Mouse (Mus musculus) left cerebral cortex, adult 11 months (tissue): ENCODE data around the gene Acot8.
"Not testable (repeated sequence)": the region's sequence is repeated elsewhere in the genome, so short reads cannot be mapped to it uniquely, and the experiment has no call there.

Experiments used
- DNase-seq: peaks from one replicate; pipeline ENCODE4 v3.0.0; 2022; ENCODE audit warnings: low spot score

Gene Acot8

GRCm38 (mm10) chr2:164813557-164813956, 8.9 kb upstream of the Acot8 start:
- DNase-seq, result no peak

- DNase-seq, result no peak
Observed at GRCm38 (mm10) chr2:164806614-164807013, 1.9 kb upstream of the Acot8 start.

DNA sequence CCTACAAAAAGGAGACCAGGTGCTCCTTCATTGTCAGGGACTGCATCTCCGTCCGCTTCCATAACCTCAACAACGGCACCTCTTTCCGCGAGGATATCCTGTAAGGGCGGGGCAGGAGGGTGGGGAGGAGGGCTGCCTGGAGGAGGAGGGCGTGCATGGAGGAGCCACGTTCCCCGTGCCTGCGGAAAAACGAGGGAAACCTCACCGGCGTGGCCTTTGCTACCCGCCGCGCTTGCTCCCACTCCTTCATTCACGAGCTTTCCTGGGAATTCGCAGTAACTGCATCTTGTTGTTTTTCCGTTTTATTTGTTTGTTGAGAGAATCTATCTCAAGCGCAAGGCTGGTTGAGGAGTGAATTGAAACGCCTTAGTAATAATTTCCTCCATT, 643 bp upstream of the Acot8 start:
- no peak for DNase-seq

DNA sequence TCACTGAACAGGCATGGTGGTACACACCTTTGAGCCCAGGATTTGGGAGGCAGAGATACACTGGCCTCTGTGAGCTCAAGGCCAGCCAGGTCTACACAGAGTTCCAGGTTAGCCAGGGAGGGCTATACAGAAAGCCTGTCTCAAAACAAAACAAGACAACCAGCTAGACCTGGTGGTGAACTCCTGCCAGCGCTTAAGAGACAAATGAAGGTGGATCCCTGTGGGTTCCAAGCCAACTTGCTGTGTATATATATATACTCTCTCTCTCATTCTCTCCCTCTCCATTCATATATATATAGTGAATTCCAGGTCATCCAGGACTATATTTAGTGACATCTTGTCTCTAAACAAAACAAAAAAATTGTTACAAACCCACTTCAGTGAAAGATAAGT, 765 bp downstream of the Acot8 start:
- no peak for DNase-seq

GRCm38 (mm10) chr2:164803201-164803920, 1.3 kb downstream of the Acot8 start:
- DNase-seq, result no peak

GRCm38 (mm10) chr2:164800252-164801004, 4.3 kb downstream of the Acot8 start:
- DNase-seq, result no peak

GRCm38 (mm10) chr2:164798554-164798953, 6.1 kb downstream of the Acot8 start:
- not testable (repeated sequence) for DNase-seq

GRCm38 (mm10) chr2:164795868-164796267, 8.8 kb downstream of the Acot8 start:
- no peak for DNase-seq

- DNase-seq, result peak; percentile 66
Observed at GRCm38 (mm10) chr2:164794293-164794692, 10.4 kb downstream of the Acot8 start.

GRCm38 (mm10) chr2:164793772-164794171, 10.9 kb downstream of the Acot8 start:
- DNase-seq, result no peak

DNA sequence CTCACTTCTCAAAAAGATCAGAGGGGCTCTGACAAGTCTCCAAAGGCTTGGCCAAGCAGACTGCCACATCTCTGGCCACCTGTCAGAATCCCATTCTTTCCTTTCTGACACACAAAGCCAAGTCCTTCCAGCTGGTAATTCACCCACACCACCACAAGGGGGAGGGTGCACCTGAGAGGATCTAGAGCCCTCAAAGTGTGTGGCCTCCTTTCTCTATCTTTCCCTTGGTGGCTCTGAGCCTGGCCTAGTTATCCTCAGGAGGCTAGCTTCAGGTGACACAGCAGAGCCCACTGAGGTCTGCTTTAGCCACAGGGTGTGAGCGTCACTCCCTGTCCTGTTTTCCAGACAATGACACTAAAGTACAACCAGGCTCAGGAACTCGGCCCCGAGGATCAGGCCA, 11.4 kb downstream of the Acot8 start:
- no peak for DNase-seq

- no peak for DNase-seq
Observed at GRCm38 (mm10) chr2:164792400-164793190, 12.1 kb downstream of the Acot8 start.

DNA sequence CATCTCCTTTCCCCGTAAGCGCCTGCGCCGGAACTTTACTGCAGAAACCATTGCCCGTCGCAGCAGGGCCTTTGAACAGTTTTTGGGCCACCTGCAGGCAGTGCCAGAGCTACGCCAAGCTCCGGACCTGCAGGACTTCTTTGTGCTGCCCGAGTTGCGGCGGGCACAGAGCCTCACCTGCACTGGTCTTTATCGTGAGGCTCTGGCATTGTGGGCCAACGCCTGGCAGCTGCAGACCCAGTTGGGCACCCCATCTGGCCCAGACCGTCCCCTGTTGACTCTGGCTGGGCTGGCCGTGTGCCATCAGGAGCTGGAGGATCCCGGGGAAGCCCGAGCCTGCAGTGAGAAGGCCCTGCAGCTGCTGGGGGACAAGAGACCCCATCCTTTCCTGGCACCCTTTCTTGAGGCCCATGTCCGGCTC, 12.8 kb downstream of the Acot8 start:
- no peak for DNase-seq

GRCm38 (mm10) chr2:164790451-164790850, 14.2 kb downstream of the Acot8 start:
- no peak for DNase-seq

DNA sequence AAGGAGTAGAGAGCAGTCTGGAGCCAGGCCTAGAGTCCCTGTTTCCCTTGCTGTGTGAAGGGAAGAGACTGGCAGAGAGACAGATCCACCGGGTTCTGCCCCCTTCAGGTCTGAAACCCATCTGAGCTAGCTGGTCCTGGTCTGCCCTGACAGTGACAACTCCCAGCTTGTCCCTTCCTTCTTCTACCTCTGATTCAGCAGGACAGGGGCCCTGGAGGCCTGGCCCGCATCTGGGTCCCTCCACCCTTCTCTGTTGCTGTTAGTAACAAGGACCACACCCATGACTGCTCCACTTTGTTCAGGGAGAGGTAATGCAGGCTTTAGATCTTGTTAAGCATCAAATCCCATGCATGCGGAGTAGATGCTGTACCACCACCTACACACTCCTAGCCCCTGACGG, 16.3 kb downstream of the Acot8 start:
- DNase-seq, result no peak

DNA sequence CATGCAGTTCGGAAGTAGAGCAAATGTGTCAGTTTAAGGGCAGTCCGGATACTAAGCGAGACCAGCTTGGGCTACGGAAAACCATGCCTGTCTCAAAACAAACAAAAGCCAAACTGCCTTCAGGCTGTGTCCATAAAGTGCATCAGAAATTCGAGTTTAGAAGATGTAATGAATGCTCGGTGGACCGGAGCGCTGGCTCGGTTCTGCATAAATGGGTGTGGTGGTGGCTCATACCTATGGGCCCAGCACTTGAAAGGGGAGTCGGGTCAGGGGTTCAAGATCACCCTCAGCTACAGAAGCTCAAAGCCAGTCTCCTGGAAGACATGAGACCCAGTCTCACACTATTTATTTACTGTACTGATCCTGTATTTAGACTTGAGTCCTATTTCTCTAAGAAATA, 16.9 kb downstream of the Acot8 start:
- DNase-seq, result no peak

GRCm38 (mm10) chr2:164787032-164787431, 17.6 kb downstream of the Acot8 start:
- no peak for DNase-seq

GRCm38 (mm10) chr2:164786388-164786885, 18.2 kb downstream of the Acot8 start:
- no peak for DNase-seq

- peak; percentile 83 for DNase-seq
Observed at GRCm38 (mm10) chr2:164785481-164786387, 18.9 kb downstream of the Acot8 start, which contains the start of gene Snx21. Snx21 (plus strand) TSS chr2:164785823.

- DNase-seq, result no peak
Observed at GRCm38 (mm10) chr2:164784869-164785420, 19.7 kb downstream of the Acot8 start.
